Mouse (Mus musculus): ENCODE results near the gene Spata17.
"Not testable (repeated sequence)": the region's sequence is repeated elsewhere in the genome, so short reads cannot be mapped to it uniquely, and the experiment has no call there.

The Spata17 gene

DNA sequence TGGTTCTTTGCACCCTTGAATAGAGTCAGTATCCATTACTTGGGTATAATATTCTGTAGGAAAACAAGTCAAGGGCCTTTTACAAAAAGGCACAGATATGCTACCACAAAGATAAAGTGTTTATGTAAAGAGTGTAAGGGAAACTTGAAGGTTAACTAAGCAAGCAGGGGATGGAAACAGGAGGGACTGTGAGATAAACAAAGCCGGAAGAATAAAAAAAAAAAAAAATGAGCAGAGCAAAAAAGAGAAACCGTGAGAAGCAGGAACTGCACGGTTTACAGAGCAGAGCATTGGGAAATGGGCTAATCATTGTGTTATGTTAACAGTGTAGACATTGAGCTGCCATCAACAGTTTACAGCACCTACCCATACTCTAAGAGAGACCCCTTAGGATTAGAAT is 44.9 kb downstream of the Spata17 start:
- DNase-seq = no peak

GRCm38 (mm10) chr1:187169646-187170045 is 45.6 kb downstream of the Spata17 start:
- DNase-seq = no peak

DNA sequence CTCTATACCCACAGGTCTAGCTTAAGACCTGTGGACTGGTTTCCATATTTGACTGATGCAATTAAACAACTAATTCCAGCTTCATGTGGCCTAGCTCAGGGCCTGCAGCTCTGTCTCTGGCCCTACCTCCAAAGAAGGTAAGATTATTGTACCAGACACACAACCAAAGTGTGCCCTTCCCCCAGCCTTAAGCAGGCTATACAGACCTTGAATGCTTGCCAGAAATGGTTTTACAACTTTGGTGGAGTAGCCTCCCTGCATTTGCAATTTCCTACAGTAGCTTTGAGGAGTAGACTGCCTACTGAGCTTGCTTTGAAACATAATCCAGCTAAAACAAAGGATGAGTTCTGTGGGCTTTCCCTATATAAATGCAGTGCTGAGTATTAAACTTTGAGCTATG is 51.7 kb downstream of the Spata17 start:
- no peak for DNase-seq

DNA sequence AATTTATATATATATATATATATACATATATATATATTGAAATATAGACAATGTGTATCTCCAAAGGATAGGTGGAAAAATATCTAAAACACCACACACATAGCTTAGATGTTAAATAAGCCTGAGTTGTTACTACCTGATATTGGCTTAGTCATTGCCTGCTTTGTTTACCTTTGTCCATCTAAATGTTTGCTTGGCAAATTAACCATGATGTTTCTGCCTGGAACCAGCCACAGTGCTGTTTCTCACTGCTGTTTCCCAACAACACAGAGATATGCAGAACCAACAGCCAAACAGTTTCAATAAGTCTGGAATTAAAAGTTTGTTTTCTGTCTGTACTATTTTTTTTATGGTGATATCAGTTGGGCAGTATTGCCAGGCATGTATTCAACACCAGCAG is 59.6 kb downstream of the Spata17 start:
- DNase-seq = no peak

GRCm38 (mm10) chr1:187153681-187154080 is 61.6 kb downstream of the Spata17 start:
- no peak for DNase-seq

DNA sequence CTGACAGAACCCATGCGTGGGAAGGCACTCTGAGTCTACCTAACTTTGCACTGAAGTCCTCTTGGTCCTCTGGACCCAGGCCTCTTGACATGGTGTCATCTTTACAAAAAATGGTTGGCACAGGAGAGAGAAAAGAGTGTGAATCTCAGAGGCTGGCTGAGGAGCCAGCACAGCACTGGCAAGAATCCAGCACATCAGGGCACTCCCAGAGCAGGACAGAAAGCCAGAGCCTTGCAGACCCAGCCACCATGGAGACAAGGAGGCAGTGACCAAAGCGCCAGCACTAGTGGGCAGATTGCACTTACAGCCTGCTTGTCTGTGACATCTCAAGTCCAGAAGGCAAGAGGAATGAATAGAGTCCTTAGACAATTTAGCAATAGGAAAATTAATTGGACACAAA is 62.7 kb downstream of the Spata17 start:
- DNase-seq = no peak

DNA sequence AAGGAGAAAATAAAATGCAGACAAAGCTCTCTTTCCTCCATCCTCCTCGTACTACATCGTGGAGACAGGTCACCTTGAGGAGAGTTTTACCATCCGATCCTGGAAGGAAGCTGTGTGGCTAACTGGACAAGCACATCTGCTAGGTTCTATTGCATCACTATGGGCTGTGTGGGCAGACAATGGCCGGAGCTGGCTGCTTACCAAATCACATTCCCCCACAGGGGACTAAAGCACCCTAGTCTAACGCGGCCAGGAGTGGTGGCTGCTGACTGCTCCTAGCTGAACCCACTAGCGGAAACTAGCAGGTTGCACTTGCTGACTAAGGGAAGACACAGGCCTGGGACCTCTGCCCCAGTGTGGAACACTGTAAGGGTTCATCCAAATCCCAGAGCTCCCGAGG is 72.3 kb downstream of the Spata17 start:
- DNase-seq = peak; percentile 21

DNA sequence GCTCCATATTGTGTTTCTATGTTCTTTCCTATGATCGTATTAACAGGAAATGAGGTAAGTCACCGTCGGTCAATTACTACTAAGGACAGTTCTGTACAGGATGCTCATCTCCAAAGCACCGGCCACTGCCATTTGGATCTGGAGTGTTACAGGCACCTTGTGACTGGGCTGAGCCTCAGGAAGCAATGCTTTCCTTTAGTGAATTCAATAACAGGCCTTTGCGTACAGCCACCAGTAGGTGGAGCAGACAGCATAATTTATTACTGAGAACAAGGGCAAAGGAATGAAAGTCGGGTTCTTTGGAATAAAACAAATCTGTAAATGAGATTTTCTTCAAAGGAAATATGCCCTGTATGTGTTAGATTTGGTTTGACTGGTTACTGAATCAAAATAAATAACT is 77.8 kb downstream of the Spata17 start:
- DNase-seq = peak; percentile 78

DNA sequence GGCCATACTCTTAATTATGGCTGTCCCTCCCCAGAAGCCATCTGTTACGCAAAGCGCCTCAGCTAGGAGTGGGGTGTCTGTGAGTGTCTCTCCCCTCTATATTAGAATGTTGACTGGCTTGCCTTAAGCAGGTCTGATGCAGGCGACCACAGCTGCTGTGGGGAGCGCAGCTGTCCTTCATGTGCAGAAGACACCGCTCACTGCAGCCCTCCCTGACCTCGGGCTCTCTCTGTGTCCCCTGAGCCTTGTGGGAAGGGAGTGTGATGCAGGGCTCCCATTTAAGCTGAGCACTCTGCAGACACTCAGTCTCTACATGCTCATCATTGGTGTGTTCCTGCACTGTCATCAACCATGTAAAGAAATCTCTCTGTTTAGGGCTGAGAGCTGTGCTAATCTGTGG is 79.4 kb downstream of the Spata17 start:
- DNase-seq = peak; percentile 25

GRCm38 (mm10) chr1:187133841-187134240 is 81.4 kb downstream of the Spata17 start:
- no peak for DNase-seq

GRCm38 (mm10) chr1:187132348-187132747 is 82.9 kb downstream of the Spata17 start:
- no peak for DNase-seq

DNA sequence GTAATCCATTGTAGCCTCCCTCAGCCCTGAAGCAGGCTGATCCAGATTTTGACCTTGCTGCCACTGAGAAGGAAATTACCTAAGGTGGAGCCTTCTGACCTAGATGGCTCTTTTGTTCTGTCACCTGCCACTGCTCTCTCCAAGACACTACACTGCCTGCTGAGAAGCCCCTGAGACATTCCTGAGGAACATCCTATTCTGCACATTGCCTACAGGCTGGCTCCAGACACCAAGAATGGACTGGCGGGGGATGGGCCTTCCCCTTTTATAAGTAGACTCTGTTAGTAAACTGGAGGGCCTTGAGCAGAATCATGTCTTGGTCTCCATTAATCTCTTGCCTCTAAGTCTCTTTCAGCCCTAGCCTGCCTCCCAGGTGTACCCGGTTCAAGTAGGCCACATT is 87.7 kb downstream of the Spata17 start:
- not testable (repeated sequence) for DNase-seq

DNA sequence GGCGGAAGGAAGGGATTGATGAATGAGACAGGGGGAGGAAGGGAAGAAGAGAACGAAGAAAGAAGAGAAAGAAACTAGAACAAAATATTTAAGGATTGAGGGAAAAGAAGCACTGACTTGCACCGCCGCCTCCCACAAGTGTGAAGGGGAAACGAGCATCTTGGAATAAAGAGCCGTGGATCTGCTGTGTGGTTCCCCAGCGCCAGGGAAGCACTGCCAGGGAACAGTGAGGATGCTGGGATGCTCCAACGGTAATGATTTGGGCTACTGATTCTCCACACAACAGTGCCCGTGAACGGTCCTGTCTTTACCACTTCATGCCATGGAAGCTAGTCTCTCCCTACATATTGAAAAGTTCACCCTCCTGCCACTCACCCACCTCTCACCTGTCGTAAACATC is 89.5 kb downstream of the Spata17 start:
- DNase-seq = no peak

GRCm38 (mm10) chr1:187124967-187125366 is 90.3 kb downstream of the Spata17 start:
- DNase-seq = no peak

DNA sequence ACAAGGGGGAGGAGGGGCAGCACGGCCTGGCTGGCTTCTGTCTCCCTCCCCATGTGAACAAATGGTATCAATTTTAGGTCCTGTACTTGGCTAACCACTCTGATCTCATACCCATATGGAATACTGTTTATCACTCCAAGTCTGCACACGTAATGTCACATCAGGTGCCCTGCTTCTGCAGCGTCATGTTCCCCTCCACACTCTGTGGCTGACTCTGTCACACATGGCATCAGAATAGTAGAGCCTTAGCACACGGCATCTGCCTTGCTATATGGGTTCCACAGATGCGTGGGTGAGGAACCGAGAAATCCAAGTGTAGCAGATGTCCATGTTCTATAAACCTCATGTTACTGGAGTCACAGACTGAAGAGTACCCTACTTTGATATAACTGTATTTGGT is 96.0 kb downstream of the Spata17 start:
- no peak for DNase-seq

DNA sequence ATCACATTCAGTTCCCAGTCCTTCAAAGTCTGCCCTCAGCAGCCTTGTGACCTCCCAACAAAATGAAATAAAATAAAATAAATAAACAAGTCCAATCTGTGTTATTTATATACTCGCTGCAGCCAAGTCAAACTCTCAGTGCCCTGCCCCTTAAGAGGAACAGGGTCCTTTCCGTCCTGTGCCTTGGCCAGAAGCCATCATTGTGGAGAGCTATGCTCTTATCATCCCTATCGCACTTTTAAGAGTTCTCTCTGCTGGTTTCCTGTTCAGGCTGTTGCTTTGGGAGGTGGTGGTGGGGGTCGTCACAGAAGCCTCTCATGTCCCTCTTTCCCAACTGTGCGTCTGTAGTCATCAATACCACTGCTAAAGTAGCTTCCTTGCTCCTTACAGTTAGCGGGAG is 97.2 kb downstream of the Spata17 start:
- no peak for DNase-seq

GRCm38 (mm10) chr1:187113716-187114115 is 101.5 kb downstream of the Spata17 start:
- DNase-seq = no peak

GRCm38 (mm10) chr1:187102130-187102529 is 113.1 kb downstream of the Spata17 start:
- DNase-seq = no peak

GRCm38 (mm10) chr1:187101202-187101601 is 114.1 kb downstream of the Spata17 start:
- no peak for DNase-seq

DNA sequence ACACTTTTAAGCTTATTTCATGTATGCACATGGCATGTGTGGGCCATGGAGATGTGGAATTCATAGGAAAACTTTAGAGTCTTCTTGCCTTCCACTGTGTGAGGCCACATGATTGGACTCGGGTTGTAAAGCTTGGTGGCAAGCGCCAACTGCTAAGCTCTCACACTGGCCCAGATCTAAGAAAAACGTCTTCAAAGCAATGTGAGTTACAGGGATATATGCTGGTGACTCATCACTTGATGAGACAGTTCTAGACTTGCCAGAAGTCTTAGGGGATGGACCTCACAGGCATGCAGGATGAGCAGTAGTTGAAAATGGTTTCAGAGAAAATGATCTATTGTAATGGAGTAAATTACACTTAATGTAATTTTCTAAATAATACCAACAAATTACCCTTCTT is 114.6 kb downstream of the Spata17 start:
- no peak for DNase-seq

DNA sequence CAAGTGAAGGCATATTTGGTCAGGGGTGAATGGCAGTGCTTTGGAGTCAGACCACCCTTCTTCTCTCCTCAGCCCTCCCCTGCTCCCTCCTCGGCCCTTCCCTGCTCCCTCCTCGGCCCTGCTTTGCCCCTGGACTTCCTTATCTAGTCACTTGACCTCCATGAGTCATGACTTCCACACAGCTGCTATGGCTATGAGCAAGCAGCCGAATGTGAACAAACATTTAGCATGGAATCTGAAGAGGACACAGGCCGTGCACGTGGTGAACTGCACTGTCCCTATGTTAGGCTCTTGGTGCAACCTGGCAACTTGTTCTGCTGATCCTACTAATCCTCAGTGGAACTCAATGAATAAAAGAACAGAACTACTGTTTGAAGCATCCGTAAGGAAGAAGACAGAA is 117.0 kb downstream of the Spata17 start:
- DNase-seq = no peak

- DNase-seq = peak; percentile 80
Observed at GRCm38 (mm10) chr1:187092546-187092945, 122.7 kb downstream of the Spata17 start.

DNA sequence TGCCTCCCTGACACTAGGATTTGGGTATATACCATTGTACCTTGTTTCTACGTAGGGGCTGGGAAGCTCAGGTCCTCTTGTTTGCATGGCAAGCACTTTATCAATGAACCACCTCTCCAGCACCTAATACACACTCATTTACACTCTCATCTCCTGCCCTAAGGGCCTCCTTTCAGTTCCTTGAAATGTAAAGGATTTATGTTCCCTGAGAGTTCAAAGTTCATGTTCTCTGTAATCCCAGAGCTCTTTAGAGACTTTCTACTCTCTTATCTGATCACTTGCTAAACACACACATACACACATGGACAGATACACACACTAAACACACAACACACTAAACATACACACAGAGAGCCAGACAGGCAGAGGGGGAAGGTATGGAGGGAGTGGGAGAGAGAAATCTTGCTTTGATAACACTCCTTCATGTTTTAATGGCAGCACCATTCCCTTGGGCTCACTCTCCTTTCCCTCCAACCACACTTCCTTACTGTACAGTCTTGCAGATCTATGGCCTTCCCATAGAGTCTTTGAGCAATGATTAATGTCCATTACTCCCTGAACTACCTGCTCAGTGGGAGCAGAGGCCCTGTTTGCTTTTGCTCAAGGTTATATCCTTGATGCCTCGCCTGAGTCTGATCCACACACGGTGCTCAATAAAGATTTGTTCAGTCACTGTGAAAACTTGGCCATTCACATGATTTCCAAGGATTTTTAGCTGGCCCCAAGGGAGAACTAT is 126.4 kb downstream of the Spata17 start:
- no peak for DNase-seq

GRCm38 (mm10) chr1:187086027-187086426 is 129.2 kb downstream of the Spata17 start:
- DNase-seq = no peak

GRCm38 (mm10) chr1:187077352-187077751 is 137.9 kb downstream of the Spata17 start:
- DNase-seq = peak; percentile 92

GRCm38 (mm10) chr1:187077043-187077334 is 138.3 kb downstream of the Spata17 start:
- DNase-seq = peak; percentile 88
